Mouse (Mus musculus) thymus, adult 2 months (tissue): Measurements from ENCODE around the gene Rad52.

Experiments used
- CTCF ChIP-seq: fragments of 200-500 bp; IDR thresholded peaks from 2 replicates; pipeline ENCODE4 v1.5.1; 2012; ENCODE audit warnings: mild to moderate bottlenecking, control low read depth, low read length, moderate library complexity, borderline replicate concordance; ENCODE audit not compliant: control insufficient read depth, poor library complexity, insufficient read depth; ENCODE audit errors: extremely low read depth
- POLR2A ChIP-seq: fragments of 200-500 bp; IDR thresholded peaks from 2 replicates; pipeline ENCODE4 v1.6.1; 2012; ENCODE audit warnings: mild to moderate bottlenecking, low read length, control low read depth, moderate library complexity; ENCODE audit not compliant: control insufficient read depth, poor library complexity, insufficient read depth; ENCODE audit errors: extremely low read depth

- TF ChIP-seq CTCF (no peak), POLR2A (no peak)
Measured at GRCm38 (mm10) chr6:119922544-119922943, 20.0 kb downstream of the Rad52 start.
